Mouse (Mus musculus) heart, postnatal 4 days (tissue): ENCODE measurements at regions not wholly inside any gene's neighbourhood (a gene's known extent, or its start where the extent isn't known, plus 50 kb on each side); places are given as distances from the start of the nearest gene placed in this dataset.

Experiments used
- DNase-seq: peaks from one replicate; pipeline ENCODE4 v3.0.0; 2021

DNA sequence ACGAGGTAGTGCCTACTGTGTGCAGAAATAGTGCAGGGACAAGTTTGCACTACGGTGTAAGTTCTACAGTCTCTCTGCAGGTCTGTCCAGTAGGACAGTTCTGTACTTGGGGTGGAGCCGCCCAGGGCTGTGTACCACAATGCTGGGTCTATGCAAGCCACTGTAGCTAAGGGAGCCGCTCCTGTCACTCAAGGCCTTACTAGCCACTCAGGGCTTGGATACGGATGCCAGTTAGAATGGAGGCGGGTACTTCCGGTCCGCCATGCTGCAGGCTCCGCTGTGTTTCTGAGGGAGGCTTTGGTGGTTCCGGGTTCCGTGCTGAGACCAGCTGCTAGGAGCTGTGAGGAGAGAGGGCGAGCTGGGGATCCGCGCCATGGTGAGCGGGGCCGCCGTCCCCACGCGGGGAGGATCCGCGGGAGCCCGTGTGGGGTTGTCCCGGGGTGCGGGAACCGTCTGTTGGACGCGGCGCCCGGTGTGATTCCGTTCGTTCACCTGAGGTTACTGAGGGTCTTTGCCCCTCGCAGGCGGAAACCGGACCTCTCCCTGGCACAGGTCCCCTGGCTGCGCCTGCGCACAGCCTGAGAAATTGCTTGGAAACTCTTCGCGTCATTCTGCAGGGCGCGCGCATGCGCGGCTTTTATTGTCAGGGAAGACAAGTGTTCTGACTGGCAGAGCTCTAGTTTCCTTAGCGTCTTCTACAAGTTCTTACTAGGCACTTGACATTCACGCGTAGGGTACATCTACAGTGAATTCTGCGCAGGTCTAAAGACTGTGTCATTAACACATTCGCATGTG, 51.0 kb upstream of the Zfp873 start:
- DNase-seq = peak; percentile 73
